Mouse (Mus musculus) cortical plate, adult 2 months (tissue): ENCODE measurements around the gene Slc25a44. TPM values are rescaled to one million over a fixed set of nuclear protein-coding genes. Genes with fewer than 3 reads are reported as not detected.
"Not testable (repeated sequence)": the region's sequence is repeated elsewhere in the genome, so short reads cannot be mapped to it uniquely, and the experiment has no call there.

Experiments
- H3K27ac ChIP-seq: fragments of 200-500 bp; 2 replicates; pipeline ENCODE4 v1.5.1; 2012; ENCODE audit warnings: low read length, control low read depth, inconsistent platforms; ENCODE audit not compliant: insufficient read depth
- H3K4me1 ChIP-seq: fragments of 200-500 bp; 2 replicates; pipeline ENCODE4 v1.6.1; 2011; ENCODE audit warnings: low read length; ENCODE audit not compliant: control insufficient read depth, insufficient read depth
- H3K4me3 ChIP-seq: fragments of 200-500 bp; 2 replicates; pipeline ENCODE4 v1.5.1; 2011; ENCODE audit warnings: mild to moderate bottlenecking, low read length, control low read depth; ENCODE audit not compliant: insufficient read depth
- CTCF ChIP-seq: fragments of 200-500 bp; IDR thresholded peaks from 2 replicates; pipeline ENCODE4 v1.5.1; 2011; ENCODE audit warnings: mild to moderate bottlenecking, control low read depth, low read length; ENCODE audit not compliant: insufficient read depth; ENCODE audit errors: extremely low read depth
- POLR2A ChIP-seq: fragments of 200-500 bp; IDR thresholded peaks from 2 replicates; pipeline ENCODE4 v1.6.1; 2011; ENCODE audit warnings: mild to moderate bottlenecking, low read length, control low read depth; ENCODE audit not compliant: insufficient read depth; ENCODE audit errors: extremely low read depth
- polyA plus RNA-seq: library from polyadenylated mRNA; depleted of rRNA; stranded (reverse); fragments of >200 nt; gene quantifications from 2 replicates; pipeline ENCODE4 v1.2.3, GENCODE M21; 2012

Gene Slc25a44
- polyA plus RNA-seq, 1 experiment = 76.4 TPM

DNA sequence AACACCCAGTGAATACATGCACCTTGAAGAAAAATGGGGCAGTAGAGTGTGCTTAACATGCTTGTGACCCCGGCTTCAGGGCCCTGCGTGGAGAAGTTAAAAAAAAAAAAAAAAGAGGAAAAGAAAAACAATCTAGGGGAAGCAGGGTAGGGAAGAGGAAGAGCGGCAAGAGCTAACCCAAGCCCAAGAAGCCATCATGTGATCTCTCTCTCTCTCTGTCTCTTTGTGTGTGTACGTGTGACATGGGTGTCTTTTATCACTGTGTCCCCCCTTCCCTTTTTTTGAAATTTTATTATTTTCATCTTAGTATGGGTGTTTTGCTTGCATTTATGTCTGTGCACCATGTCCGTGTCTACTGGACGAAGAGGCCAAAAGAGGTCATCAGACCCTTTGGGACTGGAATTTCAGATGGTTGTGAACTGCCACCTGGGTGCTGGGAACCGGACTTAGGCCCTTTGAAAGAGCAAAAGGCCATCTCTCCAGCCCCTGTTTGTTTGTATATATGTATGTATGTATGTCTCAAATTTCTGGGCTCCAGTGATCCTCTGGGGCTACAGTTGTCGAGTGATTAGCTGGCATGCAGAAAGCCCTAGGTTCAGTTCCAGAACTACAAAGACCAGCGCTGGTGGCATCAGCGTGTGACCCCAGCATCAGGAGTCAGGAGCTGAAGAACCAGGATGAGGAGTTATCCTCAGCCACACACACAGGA lies 21.3 kb downstream of the Slc25a44 start:
- no peaks in the 10 kb centered on the region for H3K4me1 ChIP-seq
- H3K4me3 ChIP-seq = no peak overlapping the region
- no peak overlapping the region for H3K27ac ChIP-seq
- TF ChIP-seq CTCF = no peak
- TF ChIP-seq POLR2A = no peak

DNA sequence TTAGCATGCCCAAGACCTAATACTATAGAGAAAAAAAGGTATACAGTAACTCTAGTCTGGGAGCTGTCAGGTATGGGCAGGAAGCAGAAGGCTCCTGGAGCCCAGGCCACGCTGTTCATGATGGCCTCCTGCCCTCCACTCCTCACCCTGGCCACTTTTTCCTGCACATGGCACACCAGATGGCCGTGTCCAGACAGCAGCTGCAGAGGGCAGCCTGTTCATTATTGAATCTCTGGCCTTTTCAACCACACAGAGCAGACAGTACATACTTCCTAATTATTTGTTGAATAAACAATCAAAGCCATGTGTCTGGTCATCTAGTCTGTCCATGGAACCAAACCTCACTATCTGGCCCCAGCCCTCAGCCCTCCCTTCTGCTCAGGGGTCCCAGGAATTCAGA lies 26.3 kb downstream of the Slc25a44 start:
- no peak for TF ChIP-seq POLR2A
- no peak for TF ChIP-seq CTCF
- Histone ChIP-seq H3K4me3 (no peak overlapping the region), H3K27ac (no peak overlapping the region), H3K4me1 (no peaks in the 10 kb centered on the region)

GRCm38 (mm10) chr3:88395742-88396141 lies 29.2 kb downstream of the Slc25a44 start:
- Histone ChIP-seq H3K27ac (no peak overlapping the region), H3K4me3 (no peak overlapping the region), H3K4me1 (no peaks in the 10 kb centered on the region)
- no peak for TF ChIP-seq CTCF
- TF ChIP-seq POLR2A = no peak

GRCm38 (mm10) chr3:88395288-88395687 lies 29.7 kb downstream of the Slc25a44 start:
- no peak overlapping the region for H3K27ac ChIP-seq
- no peak for TF ChIP-seq CTCF
- TF ChIP-seq POLR2A = no peak
- H3K4me1 ChIP-seq = no peaks in the 10 kb centered on the region
- H3K4me3 ChIP-seq = no peak overlapping the region

GRCm38 (mm10) chr3:88393776-88394375 lies 31.1 kb downstream of the Slc25a44 start:
- H3K4me3 ChIP-seq = no peak overlapping the region
- H3K27ac ChIP-seq = no peak overlapping the region
- TF ChIP-seq CTCF (no peak), POLR2A (no peak)
- H3K4me1 ChIP-seq = no peaks in the 10 kb centered on the region

DNA sequence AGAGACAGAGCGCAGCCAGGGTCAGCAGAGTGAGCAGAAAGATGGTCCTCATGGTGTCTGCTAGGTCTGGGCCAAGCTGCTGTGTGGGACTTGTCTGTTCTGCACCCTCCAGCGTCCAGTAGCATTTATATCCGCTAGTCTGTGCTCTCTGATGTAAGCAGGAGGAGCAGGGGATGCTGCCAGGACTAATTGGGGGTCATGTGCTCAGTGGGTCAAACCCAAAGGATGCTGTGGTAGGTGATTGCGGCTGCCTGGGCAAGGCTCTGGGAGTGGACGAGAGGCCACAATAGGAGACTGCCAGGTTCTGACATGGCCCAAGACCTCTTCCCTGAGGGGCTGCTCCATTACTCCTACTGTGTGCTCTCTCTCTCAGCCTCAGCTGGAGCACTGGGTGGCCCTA lies 40.6 kb downstream of the Slc25a44 start, which contains the start of gene Bglap:
Gene Bglap, minus strand, starts transcription at position 101 of the 400 bp plus-strand sequence.
- Histone ChIP-seq H3K4me3 (no peak within 1 kb of the TSS), H3K4me1 (no peaks in the 10 kb centered on the region), H3K27ac (no peak within 1 kb of the TSS)
- no peak for TF ChIP-seq POLR2A
- no peak for TF ChIP-seq CTCF

DNA sequence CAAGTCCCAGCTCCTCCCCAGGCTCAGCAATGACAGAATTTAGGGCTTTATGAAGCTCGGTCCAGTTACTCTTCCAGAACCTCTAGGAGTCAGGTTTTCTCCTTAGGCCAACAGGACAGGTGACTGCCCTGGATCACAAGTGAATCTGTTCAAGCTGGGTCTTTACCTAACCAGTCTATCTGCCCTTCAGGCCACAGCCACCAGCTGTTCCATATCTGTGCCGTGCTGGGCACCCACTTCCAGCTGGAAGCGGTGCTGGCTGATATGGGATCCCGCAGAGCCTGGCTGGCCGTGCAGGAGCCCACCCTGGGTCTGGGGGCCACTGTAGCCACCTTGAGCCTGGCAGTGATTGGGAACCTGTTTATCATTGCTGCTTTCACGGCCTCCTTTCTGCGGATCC lies 42.6 kb downstream of the Slc25a44 start:
- not testable (repeated sequence) for H3K4me1 ChIP-seq, H3K4me3 ChIP-seq, H3K27ac ChIP-seq

DNA sequence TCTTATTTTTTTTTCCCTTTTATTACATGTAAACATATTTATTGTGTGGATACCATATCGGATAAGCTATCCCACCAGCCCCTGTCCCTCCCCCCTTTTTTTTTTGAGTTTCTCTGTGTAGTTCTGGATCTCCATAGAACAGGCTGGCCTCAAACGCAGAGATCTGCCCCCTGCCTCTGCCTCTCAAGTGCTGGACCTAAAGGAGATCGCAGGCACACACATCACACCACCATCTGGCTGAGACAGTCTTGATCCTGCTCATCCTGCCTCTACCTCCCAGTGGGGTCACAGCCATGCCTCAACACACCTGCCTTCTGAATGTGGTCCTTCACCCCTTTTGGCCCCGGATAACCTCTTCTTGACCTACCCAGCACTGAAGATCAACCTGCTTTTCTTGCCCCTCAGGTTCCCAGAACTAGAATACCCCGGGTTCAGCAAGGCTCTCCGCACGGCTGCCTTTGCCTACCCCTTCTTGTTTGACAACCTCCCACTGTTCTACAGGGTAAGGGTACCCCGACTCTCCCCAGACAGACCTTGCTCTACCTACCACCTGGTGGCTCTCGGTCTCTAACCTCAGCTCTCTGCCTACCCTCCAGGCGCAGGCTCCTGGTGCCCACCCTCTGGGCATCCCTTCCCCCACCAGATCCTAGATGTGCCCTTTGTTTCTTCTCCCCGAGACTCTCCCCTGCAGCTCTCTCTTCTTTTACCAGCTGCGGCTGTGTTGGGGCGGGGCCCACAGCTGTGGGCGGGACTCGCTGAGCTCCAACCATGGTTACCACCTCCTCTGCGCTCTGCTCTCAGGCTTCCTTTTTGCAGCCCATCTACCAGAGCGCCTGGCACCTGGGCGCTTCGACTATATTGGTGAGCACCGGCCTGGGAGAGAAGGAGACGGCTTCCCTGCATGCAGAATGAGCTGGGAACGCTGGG lies 43.3 kb downstream of the Slc25a44 start:
- H3K27ac ChIP-seq, H3K4me1 ChIP-seq: not testable (repeated sequence)
- peak overlapping the region; percentile 27 for H3K4me3 ChIP-seq

- H3K4me3 ChIP-seq, H3K4me1 ChIP-seq, H3K27ac ChIP-seq: not testable (repeated sequence)
Observed at GRCm38 (mm10) chr3:88378599-88378998, 46.3 kb downstream of the Slc25a44 start, which contains the start of gene Bglap2. Gene Bglap2, minus strand, starts transcription at chr3:88378699.

DNA sequence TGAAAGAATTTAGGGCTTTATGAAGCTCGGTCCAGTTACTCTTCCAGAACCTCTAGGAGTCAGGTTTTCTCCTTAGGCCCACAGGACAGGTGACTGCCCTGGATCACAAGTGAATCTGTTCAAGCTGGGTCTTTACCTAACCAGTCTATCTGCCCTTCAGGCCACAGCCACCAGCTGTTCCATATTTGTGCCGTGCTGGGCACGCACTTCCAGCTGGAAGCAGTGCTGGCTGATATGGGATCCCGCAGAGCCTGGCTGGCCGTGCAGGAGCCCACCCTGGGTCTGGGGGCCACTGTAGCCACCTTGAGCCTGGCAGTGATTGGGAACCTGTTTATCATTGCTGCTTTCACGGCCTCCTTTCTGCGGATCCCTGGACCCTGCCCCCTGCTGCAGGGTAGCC lies 48.3 kb downstream of the Slc25a44 start:
- H3K27ac ChIP-seq, H3K4me3 ChIP-seq, H3K4me1 ChIP-seq: not testable (repeated sequence)

DNA sequence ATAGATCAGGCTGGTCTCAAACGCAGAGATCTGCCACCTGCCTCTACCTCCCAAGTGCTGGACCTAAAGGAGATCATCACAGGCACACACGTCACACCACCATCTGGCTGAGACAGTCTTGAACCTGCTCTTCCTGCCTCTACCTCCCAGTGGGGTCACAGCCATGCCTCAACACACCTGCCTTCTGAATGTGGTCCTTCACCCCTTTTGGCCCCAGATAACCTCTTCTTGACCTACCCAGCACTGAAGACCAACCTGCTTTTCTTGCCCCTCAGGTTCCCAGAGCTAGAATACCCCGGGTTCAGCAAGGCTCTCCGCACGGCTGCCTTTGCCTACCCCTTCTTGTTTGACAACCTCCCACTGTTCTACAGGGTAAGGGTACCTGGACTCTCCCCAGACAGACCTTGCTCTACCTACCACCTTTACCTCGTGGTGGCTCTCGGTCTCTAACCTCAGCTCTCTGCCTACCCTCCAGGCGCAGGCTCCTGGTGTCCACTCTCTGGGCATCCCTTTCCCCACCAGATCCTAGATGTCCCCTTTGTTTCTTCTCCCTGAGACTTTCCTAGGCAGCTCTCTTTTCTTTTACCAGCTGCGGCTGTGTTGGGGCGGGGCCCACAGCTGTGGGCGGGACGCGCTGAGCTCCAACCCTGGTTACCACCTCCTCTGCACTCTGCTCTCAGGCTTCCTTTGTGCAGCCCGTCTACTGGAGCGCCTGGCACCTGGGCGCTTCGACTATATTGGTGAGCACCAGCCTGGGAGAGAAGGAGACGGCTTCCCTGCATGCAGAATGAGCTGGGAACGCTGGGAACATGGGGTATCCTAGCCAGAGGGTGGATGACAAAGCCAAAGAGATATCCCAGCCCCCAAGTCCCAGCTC lies 49.0 kb downstream of the Slc25a44 start:
- H3K4me3 ChIP-seq, H3K4me1 ChIP-seq, H3K27ac ChIP-seq: not testable (repeated sequence)

DNA sequence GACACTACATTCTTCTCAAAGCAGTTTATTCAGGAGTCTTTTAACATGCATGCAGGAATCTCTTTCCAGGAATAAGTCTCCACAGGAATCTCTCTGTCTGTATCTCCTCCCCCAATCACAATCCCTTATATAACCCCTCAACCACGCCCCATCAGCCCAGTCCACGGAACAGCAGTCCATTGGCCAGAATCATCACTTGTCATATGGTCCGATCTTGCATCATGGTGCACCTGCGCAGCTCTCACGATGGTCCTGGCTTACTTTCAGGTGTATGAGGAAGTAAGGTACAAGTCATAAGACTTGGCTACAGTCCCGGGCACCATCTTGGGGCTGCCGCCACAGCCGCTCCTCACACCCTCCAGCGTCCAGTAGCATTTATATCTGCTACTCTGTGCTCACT lies 52.3 kb downstream of the Slc25a44 start, which contains the start of gene Bglap3:
Gene Bglap3, minus strand, starts transcription at position 101 of the 400 bp plus-strand sequence.
- H3K4me1 ChIP-seq, H3K4me3 ChIP-seq, H3K27ac ChIP-seq: not testable (repeated sequence)

DNA sequence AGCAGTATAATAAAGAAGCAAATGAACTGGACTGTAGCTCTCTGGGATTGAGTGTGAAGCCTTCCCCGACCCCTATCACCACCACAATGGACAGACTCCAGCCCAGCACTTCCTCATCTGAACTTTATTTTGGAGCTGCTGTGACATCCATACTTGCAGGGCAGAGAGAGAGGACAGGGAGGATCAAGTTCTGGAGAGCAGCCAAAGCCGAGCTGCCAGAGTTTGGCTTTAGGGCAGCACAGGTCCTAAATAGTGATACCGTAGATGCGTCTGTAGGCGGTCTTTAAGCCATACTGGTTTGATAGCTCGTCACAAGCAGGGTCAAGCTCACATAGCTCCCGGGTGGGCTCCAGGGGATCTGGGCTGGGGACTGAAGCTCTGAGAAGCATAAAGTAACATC lies 56.4 kb downstream of the Slc25a44 start:
- H3K27ac ChIP-seq, H3K4me1 ChIP-seq, H3K4me3 ChIP-seq: not testable (repeated sequence)
